Mouse (Mus musculus) effector memory CD4-positive, alpha-beta T cell, adult 7 months (primary cell): Measurements from ENCODE around the gene Arxes1. TPM values are rescaled to one million over a fixed set of nuclear protein-coding genes. Genes with fewer than 3 reads are reported as not detected.

ENCODE experiments used
- polyA plus RNA-seq: library from polyadenylated mRNA; unstranded; fragments of 100-300 nt; shearing (Covaris generic); gene quantifications from one replicate; pipeline ENCODE4 v1.2.1, GENCODE M21; 2017

Arxes1 gene
- not detected for polyA plus RNA-seq

DNA sequence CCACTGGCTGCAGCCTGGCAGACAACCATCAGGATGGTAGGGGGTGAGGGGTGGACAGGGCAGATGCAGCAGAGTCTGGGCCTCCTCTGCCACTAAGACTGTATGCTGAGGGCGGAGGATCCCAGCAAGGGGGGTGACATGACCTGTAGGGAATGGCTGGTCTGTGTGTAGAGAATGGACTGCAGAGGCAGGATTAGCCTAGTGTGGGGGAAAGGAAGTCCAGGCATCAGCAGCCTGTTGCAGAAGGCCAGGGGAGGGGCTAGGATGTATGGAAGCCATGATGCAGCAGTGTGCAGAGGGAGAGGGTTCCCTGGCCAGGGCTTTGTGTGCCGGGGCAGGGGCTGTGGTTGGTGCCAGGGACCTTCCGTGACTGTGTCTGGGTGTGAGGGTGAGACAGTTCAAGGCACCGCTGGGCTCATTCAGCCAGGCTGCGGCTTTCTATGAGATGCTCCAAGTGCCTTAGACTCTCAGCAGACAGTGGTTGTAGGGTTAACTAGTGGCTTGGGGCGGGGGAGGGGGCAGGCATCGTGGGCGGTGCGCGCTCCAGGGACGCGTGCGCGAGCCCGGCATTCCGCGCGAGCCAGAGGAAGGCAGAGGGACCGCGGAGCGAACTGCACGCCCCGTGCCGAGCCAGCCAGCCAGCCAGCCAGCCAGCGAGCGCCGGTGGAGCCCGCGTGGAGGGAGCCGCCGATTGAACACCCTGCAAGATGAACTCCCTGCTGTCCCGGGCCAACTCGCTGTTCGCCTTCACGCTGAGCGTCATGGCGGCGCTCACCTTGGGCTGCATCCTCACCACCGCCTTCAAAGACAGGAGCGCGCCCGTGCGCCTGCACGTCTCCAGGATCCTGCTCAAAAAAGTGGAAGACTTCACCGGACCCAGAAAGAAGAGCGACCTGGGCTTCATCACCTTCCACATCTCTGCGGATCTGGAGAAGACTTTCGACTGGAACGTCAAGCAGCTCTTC is at the start of gene Arxes1:
Gene Arxes1, plus strand, starts transcription at position 569 of the 965 bp plus-strand sequence.

GRCm38 (mm10) chrX:135993664-135994119 is 39.5 kb upstream of the Arxes1 start, which contains the start of gene Arxes2:
Gene Arxes2 (plus strand): TSS chrX:135993824.

GRCm38 (mm10) chrX:136068020-136068419 is 34.9 kb downstream of the Arxes1 start, which contains the start of gene Bex2:
Gene Bex2 (minus strand): TSS chrX:136068236.

Other genes with a start within 250 kb of the Arxes1 start
- gene Bhlhb9, start 235.8 kb upstream of the Arxes1 start, polyA plus RNA-seq, result 14.8 TPM
- gene Gprasp2, start 194.3 kb upstream of the Arxes1 start, polyA plus RNA-seq, result 13.0 TPM
- 4.7 TPM for gene Arxes2, start 39.5 kb upstream of the Arxes1 start, polyA plus RNA-seq
- 15.3 TPM for gene Bex2, start 34.9 kb downstream of the Arxes1 start, polyA plus RNA-seq
- not detected for gene Nxf3, start 51.9 kb downstream of the Arxes1 start, polyA plus RNA-seq
- 1.6 TPM for gene Bex4, start 105.6 kb downstream of the Arxes1 start, polyA plus RNA-seq
- 0.30 TPM for gene Tceal8, start 139.0 kb downstream of the Arxes1 start, polyA plus RNA-seq
- not detected for gene Tceal5, start 170.5 kb downstream of the Arxes1 start, polyA plus RNA-seq
- not detected for gene Tceal7, start 181.4 kb downstream of the Arxes1 start, polyA plus RNA-seq
- gene Bex1, start 182.1 kb downstream of the Arxes1 start, polyA plus RNA-seq, result not detected
- 66.2 TPM for gene Tceal9, start 211.7 kb downstream of the Arxes1 start, polyA plus RNA-seq
- 199 TPM for gene Bex3, start 236.9 kb downstream of the Arxes1 start, polyA plus RNA-seq